Mouse (Mus musculus) heart, postnatal 4 days (tissue): ENCODE results near the gene D430042O09Rik. TPM values are rescaled to one million over a fixed set of nuclear protein-coding genes. Genes with fewer than 3 reads are reported as not detected.
A peak's percentile ranks its signal among the peaks of the same experiment; 100 is the strongest.
"Not testable (repeated sequence)": the region's sequence is repeated elsewhere in the genome, so short reads cannot be mapped to it uniquely, and the experiment has no call there.

Experiments used
- DNase-seq: peaks from one replicate; pipeline ENCODE4 v3.0.0; 2021
- total RNA-seq, 2 experiments: library from RNA; stranded (reverse); gene quantifications; 2 replicates each; pipeline ENCODE4 v1.2.3; 2021

Gene D430042O09Rik
- total RNA-seq, result 10 to 100 TPM; 19.0 to 20.6 TPM

DNA sequence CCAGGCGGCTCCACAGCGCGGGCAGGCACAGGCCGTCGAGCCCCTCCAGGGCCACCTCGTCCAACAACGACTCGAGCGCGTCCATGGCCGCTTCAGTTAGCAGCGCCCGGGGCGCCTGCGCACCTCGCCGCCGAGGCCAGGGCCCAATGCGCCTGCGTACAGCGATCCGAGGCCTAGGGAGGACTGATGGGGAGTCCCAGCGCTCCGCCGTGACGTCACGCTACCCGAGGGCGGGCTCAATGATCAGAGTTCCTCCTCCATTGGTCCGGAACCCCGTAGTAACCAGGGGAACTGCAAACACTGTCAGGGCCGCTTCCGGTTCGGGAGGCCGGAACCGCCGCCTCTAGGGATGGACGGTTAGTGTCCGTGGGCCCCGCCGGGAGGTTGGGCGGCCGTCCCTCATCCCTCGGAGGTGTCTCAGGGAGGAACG is at the start of gene D430042O09Rik, which contains the start of gene Gtf3c1:
Gene D430042O09Rik, plus strand, starts transcription at position 296 of the 430 bp plus-strand sequence.
Gene Gtf3c1, minus strand, starts transcription at position 188 of the 430 bp plus-strand sequence.
- peak; percentile 100 for DNase-seq

DNA sequence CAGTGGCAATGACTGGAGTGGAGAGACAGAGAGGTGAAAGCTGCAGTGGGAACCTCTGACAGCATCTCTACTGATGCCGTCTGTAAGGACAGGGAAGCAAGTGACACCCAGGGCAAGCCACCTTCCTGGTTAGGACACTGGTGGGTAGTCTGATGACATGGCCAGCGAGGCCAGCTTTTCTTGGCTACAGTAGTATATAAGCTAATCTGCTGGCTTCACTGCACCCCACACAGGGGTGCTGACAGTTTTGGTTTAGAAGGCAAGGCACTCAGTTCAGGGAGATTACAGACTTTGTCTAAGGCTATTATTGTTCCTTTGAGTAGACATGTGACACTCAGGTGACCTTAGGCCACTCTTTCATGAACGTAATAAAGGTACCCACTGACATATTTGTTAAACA is 44.0 kb upstream of the D430042O09Rik start:
- DNase-seq, result no peak

DNA sequence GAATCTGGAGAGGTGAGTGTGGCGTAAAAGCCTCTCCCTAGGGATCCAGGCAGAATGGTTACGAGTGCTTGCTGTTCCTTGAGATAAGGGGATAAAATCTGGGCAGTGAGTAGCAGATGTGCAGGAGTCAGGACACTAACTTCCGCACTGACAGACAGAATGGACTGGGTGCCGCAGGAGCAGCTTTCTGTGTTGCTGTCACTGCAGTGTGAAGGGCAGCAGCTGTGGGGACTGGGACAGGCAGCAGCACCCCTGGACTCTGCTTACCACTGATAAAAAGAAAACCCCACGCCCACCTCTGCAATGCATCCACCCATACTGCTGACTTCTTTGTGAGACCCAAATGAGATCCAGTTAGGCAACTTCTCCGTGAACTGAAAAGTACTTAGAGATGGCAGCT is 36.8 kb upstream of the D430042O09Rik start:
- DNase-seq, result no peak

DNA sequence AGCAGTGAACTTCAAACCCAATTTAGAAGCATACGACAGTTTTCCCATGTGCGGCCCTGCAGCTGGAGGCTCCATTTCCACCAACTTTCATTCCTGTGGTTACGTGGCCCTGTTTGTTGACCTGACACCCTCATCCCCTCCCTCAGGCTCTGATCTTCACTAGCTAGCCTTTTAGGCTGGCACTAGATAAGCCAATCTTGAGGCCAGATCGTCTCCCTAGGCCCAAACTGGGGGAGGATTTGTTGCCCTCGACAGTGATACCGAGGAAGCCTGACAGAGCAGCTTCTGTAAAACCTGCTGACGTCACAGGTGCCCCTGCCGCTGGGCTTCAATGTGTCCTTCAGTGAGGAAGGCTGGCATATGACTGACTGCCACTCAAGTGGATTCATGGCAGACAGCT is 36.3 kb upstream of the D430042O09Rik start:
- DNase-seq, result no peak

DNA sequence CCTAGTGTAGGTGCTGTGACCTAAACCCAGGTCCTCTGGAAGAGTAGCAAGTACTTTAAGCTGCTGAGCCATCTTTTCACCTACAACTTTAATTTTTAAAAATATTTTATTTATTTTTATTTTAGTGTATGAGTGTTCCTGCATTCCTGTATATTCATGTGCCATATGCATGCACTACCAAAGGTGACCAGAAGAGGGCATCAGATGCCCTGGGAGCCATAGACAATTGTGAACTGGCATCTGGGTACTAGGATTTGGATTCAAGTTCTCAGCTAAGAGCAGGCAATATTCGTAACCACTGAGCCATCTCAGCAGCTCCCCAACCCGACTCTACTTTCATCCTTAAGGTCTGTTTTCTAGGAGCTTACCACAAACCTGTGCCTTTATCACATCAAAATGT is 32.8 kb upstream of the D430042O09Rik start:
- peak; percentile 65 for DNase-seq

DNA sequence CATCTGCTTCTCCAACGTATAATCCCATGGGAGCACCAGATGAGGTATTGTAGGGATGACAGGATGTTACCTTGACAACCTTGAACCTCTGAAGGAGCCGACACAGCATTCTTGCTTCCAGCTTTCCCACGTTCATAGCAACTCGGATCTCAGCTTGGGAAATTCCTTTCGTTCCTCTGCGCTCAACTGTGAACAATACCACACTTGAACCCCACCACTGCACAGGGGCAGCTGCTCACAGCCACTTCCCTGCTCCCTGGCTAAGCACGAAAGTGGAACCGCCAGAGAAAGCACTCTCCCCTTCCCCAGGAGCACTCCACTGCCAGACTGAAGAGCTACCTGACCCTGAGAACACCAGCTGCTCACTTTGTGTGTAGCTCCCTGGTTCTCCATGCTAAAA is 28.9 kb upstream of the D430042O09Rik start:
- DNase-seq, result no peak

DNA sequence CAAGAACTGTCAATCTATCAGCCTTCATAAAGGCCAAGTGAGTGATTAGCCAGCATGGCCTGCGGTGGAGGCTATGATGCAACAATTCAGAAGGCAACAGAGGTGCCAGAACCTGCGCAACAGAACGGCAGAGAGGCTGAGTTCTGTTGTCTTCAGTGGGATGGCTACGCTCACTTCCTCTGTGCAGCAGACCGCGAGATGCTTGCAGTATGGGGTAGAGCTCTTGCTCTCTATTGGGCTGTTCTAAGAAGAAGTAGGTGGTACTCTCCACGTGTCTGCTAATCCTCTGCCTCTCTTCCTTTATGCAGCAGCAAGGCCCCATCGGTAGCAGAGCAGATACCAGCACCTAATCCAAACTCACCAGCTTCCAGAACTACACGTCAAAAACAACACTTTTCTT is 27.8 kb upstream of the D430042O09Rik start:
- no peak for DNase-seq

DNA sequence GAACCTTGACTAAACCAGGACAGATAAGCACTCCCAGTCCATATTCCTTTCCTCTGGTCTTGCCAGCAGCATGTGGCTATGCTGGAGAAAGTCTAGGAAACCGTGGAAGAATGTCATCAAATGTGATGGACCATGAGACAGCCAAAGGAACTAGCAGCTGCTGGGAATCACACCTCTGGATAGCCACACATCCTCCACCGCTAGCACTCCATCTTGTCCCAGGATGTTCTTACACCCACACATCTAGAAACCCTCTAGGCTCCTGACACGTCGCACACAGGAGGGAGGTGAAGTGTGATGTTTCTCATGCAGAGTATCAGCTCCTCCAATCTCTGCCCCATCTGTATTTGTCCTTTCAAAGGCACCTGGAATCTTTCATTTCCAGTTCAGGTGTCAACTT is 17.2 kb upstream of the D430042O09Rik start:
- DNase-seq, result no peak

DNA sequence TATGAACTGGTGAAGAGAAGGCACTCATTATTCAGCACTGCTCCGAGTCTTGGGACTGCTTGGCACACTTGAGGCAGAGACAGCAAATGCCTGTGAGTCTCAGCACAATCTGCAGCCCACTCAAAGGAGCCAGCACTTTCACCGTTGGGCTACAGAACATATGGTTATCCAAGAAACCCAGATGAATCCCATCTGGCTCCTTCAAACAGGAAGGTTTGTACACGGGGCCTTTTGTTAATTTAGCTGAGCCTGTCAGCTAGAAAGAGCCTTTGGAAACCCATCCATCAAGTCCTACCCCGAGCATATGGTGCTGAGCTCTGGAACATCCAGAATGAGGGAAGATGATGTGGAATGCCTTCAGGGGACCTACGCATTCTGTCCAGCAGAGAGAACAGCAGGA is 13.6 kb upstream of the D430042O09Rik start:
- DNase-seq, result no peak

DNA sequence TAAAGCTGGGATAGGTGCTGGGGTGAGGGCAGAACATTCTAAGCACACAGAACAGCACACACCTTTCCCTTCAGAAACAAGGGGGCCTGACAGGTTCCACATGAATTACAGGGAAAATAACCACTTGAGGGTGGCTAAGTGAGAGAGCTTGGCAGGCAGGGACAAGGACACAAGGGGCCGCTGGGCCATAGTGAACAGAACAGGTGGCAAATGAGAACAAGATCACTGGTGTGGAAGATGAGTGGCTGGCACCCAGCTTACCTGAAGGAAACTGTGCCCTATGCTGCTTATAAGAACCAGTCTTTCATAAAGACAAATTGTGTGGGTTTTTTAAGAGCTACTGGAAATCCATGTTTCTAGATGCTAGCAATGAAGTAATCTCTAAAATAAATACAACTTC is 4.9 kb upstream of the D430042O09Rik start:
- no peak for DNase-seq

DNA sequence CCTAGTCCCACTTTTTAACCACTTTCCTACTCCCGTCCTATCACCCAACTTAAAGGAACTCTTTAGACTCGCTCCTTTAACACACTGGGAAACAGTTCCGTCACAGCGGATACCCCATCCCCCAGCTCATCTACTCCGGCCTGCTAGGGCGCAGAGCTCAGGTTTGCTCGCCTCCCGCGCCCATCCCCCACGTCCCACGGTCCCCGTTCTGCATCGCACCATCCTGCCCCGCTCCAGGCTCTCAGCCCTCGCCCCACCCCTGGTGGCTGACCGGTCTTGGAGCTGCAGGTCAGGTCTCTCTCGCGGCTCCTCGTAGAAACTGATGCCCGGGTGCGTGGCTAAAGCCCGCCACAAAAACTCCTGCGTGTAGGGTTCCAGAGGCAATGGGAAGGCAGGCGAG is 502 bp upstream of the D430042O09Rik start:
- peak; percentile 80 for DNase-seq

DNA sequence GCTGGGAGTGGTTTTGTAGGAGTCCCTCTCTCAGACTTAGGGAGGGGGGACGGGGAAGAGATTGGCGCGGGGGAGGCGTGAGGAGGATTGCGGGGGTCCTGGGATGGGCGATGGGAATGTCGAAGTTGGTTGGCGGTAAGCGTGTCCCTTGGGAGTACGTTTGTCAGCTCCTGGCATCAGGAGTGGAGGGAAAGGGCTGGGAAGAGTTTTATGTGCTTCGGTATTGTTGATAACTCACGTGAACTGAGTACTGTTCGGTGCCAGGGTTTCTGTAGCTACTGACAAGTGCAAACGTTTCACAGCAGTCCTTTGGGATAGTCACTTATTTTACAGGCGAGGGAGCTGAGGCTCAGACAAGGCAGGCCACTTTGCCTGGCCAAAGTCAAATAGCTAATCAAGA is 412 bp downstream of the D430042O09Rik start:
- no peak for DNase-seq

DNA sequence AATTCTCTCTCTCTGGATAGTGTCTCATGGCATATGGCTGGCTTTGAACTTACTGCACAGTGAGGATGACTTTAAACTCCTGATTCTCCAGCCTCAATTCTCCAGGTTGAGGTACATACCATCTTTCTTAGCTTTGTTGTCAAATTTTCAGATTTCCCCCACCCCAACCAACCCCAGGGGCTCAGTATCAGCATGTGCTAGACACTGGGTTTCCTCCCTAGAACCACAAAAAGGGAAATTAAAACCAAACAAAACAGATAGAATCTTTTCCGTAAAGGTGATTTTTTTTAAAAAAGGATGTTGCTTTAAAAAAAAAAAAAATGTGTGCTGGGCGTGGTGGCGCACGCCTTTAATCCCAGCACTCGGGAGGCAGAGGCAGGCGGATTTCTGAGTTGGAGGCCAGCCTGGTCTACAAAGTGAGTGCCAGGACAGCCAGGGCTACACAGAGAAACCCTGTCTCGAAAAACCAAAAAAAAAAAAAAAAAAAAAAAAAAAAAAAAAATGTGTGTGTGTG is 5.9 kb downstream of the D430042O09Rik start:
- not testable (repeated sequence) for DNase-seq

DNA sequence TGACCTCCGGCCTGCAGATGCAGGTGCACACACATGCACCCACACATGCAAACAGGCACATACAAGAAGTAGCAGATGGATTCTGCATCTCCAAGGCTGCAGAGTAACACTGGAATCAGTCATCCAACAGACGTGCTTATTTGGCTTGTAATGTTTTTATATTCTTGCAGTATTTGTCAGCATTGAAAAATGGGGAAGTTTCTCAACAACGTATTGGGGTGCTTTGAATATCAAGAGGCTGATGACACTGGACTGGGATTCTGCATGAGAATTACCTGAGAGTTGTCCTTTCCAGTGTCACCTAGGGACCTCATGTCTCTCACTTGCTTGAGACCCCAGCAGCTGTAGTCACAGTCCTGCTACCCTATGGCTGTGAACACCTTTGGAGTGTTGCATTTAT is 7.1 kb downstream of the D430042O09Rik start:
- DNase-seq, result no peak

DNA sequence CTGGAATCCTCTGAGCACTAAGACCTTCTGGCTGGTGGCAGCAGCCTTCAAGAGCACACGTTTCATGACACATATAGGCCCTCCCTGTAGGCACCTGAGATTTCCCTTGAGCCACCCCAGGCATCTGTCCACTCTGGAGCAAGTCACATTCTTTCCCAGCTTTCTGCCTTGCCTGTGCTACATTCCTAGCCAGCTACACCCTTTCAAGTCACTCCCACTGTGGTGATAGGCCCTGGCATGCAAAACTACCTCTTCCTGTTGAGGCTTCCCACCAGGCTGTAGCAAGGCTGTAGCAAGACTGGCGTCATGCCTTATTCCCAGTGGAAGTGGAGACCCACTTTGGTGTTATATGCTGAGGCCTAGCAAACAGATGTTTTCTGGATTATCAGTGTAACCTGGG is 9.0 kb downstream of the D430042O09Rik start:
- DNase-seq, result peak; percentile 46

DNA sequence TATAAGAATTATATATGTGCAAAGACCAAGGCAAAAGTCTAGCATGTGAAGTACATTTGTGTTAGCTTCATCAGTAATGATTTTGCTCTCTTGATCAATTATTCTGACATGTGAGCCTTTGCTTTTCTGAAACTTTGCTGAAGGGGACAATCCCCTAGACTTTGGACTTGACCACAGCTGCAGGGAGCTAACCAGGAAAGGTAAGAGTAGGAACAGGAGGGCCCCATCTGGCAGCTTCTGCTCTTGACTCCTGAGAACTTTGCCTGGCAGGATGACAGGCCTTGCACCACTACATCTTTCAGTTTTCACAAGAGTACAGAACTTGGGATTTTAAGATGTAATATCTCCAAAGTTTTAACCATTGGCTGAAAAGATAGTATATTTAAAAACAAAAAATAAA is 9.9 kb downstream of the D430042O09Rik start:
- no peak for DNase-seq

DNA sequence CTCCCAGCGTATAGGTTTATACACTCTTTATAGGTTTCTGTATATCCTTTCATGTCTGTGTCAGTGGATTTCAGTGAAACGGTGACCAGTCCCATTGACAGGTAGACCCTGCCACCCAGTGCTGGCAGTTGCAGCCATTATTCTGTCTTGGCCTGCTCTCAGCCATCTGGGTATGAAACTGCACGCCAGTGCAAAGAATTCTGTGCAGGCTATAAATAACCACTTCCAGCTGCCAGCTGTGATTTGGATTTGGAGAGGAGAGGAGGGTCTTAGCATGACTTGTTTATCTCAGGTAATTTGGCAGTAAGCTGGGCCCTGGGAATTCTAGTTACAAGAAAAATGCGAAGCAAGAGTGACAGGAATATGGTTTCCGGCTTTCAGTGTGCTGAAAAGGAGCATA is 12.7 kb downstream of the D430042O09Rik start:
- DNase-seq, result peak; percentile 52

DNA sequence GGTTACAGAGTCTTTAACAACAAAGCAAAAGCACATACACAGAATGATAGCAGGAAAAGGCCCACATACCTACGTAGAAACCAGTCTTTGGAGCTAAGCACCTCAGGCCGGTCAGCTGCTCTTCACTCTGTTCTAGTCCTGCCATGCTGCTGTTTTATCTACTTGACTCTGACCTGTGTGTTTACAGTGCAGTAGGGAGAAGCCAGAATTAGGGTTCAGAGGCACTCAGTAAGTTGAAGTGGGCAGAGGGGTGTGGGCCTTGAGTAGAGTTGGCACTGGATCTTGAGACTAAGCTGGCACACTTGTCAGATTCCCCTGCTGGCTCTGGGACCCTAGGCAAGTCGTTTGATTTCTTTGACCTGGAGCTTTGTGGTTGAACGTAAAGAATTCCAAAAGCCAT is 13.3 kb downstream of the D430042O09Rik start:
- no peak for DNase-seq

DNA sequence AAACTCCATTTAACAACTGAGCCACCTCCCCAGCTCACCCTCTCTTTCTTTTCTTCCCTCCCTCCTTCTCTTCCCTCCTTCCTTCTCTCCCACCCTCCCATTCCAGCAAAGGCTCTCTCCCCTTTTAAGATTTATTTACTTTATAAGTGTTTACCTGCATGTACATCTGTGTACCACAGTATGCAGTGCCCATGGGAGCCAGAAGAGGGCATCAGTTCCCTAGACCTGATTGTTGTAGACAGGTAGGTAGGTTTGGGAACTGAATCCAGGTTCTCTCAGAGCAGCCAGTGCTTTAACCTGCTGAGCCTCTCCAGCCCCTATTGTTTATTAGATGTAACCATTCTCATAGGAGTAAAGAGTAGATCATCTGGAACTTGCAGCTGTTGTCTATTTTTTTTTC is 14.4 kb downstream of the D430042O09Rik start:
- DNase-seq, result peak; percentile 34

DNA sequence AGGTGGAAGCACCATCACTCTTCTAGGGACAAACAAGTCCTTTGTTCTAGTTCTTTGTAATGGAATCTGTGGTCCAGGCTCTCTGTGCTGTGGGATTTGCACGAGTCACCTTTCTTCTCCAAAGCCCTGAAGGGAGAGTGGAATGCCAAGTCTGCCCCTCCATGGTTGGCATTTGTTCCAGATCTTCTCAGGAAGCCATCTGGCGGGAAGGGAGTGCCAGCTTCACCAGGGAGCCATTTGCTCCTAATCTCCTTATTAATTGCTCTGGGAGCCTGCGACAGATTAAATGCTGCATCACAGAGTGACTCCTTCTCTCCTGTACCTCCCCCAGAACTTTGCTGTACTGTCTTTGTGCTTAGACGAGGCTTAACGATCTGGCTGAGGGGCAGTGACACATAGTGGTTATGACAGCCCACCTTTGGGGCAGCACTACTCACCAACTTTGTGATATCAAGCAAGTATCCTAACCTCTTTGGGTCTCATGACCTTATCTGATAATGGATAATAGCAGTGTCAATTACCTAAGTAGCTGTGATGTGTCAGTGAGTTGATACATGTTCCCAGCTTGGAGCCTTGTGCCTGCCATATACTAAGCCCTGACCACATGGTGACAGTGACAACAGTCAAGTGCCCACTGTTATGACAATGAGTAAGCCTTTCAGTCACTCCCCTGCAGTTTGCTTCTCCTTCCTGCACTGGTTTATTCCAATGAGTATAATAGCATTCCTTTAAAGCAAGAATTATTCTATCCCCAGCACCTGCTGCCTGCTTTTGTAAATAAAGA is 15.7 kb downstream of the D430042O09Rik start:
- DNase-seq, result no peak

DNA sequence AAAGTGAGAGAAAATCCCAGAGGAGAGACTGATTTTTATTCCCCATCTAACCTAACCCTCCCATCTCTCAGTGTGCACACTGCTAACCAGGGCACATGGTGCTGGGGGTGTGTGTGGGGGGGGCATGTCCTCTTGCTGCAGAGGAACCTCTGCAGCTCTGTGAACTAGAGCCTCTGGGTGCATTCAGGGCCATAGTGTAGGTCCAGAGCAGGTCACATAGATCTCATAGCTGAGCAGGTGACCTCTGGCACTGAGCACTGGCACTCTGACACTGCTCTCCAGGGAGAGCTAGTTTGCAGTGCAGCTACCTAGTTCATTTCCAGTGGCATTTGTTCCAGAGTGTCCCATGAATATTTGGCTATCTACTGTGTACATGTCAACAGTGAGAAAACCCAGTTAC is 24.0 kb downstream of the D430042O09Rik start:
- no peak for DNase-seq

DNA sequence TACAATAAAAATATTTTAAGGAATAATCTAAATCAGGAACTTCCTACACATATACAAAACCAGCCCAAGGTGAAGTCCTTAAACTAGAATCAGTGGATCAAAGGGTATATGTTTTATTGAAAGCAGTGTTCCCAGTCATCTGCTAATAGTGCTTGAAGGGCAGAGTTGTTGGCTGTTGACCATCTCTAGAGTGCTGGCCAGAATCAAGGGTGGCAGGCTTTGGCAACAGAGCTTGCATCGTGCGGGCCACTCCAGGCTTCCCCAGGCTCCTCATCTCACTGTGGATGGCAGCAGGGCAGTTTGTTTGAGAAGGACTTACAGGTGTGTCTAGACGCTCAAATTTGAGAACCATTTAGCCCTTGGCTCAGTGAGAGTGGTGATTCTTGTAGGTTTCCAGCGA is 26.1 kb downstream of the D430042O09Rik start:
- no peak for DNase-seq

DNA sequence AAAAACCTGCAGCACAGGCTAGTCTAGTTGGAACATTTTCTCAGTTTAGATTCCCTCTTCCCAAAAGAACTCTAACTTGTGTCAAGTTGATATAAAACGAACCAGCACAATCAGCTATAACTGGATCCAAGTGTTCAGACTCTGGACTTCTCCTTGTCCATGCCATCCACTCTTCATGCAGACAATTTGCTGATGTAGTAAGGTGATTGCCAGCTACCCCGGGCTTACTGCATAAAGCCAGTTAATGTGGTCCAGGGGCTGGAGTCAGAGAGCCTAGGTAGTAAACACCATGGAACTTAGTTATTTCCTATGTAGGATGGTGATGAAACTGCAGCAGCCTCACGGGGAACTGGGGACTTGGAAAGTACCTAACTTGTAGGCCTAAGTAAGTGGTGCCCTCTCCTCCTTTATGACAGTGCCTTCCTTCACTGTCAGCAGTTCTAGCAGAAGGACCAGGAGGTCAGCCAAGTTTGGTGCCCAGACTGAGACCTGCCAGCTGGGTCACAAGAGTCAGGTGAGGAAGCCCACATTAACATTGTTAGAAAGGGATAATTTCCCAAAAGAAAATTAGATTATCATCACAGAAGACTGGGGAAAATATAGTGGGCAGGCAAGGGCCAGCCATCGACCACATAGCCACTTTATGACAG is 28.8 kb downstream of the D430042O09Rik start:
- no peak for DNase-seq

DNA sequence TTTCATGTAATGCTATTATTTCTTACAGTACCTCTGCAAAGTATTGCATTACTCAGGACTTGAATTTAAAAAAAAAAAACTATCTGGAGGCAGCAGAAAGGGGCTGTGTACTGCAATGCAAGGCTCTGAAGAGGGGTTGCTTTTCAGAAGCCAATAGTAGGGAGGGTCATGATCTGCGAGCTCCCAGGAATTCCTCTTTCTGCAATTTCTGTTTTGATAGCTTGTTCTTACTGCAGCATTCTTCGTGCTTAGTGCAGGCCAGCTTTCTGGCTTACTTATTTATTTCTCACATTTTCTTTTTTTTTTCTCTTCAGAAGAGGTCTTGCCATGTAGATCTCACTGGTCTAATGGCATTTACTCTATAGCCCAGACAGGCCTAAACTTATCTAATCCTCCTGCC is 32.8 kb downstream of the D430042O09Rik start:
- DNase-seq, result no peak
